ENCODE assay signal across 14 mouse cellular contexts in genomic region chr1:184357474-184358225, GRCm38 (mm10).
DNase-seq lines count a peak whose midpoint lies in the region; ATAC-seq and TF ChIP-seq lines count a peak whose summit lies in the region.
"Had no signal": no experiment of that assay in that cellular context is flagged by ENCODE, and none has a peak within 500 bp of the region (broad histone marks: within the 10 kb centered on the region; RNA-seq: fewer than 3 reads in every experiment).

No protein-coding gene starts in this region.

- intact Hi-C loops in heart, postnatal 36 days (cut with DNase I): no loop called here

- WGBS in midbrain, embryonic 14.5 days: 80% methylated on average over 4 of the region's 4 CpGs
- WGBS in midbrain, embryonic 16.5 days: 70% methylated on average over 4 of the region's 4 CpGs
- WGBS in kidney, adult 2 months: 59% methylated on average over 4 of the region's 4 CpGs

- H3K4me2 ChIP-seq in midbrain, embryonic 14.5 days (ENCODE audit: low read length): no peak overlapping the region
- no peak overlapping the region for H3K4me2 ChIP-seq in midbrain, embryonic 16.5 days (ENCODE audit: low read length)
- H3K4me2 ChIP-seq in myocyte (ENCODE audit: low read depth): peak overlapping the region; percentile 59
- H3K4me2 ChIP-seq: heart, embryonic 11.5 days; hindbrain, embryonic 14.5 days; limb, embryonic 15.5 days; stomach, embryonic 15.5 days had no signal

- no peak overlapping the region for H3K9ac ChIP-seq in midbrain, embryonic 14.5 days (replicated peaks; ENCODE audit: low read length)
- no peak overlapping the region for H3K9ac ChIP-seq in midbrain, embryonic 16.5 days (ENCODE audit: low read depth, low read length)
- H3K9ac ChIP-seq: hindbrain, embryonic 14.5 days; limb, embryonic 15.5 days; stomach, embryonic 15.5 days had no signal

- peak; percentile 26 for DNase-seq in heart, postnatal 4 days
- DNase-seq in heart, postnatal 36 days: no peak
- peak; percentile 19 for DNase-seq in midbrain, embryonic 14.5 days
- no peak for DNase-seq in kidney, adult 2 months
- DNase-seq: cerebellum, postnatal 10 days; kidney, adult 18-20 months; thymus, postnatal 25 days had no signal

- no peak for TF ChIP-seq CTCF in kidney, adult 2 months (conservative IDR thresholded peaks at IDR 0.05; ENCODE audit: insufficient read depth, insufficient read length, low read depth, low read length)

- H3K9me3 ChIP-seq in midbrain, embryonic 14.5 days (ENCODE audit: control insufficient read depth, low read length): no peaks in the 10 kb centered on the region
- no peaks in the 10 kb centered on the region for H3K9me3 ChIP-seq in midbrain, embryonic 16.5 days (replicated peaks; ENCODE audit: control insufficient read depth, low read length, poor library complexity, severe bottlenecking)
- H3K9me3 ChIP-seq: limb, embryonic 15.5 days; stomach, embryonic 15.5 days had no signal

- no peaks in the 10 kb centered on the region for H3K4me1 ChIP-seq in midbrain, embryonic 14.5 days (ENCODE audit: control insufficient read depth, insufficient read depth, low read length)
- no peaks in the 10 kb centered on the region for H3K4me1 ChIP-seq in midbrain, embryonic 16.5 days (ENCODE audit: control insufficient read depth, insufficient read depth, low read length)
- H3K4me1 ChIP-seq in kidney, adult 2 months (ENCODE audit: control insufficient read depth, insufficient read depth, low read length): no peaks in the 10 kb centered on the region
- H3K4me1 ChIP-seq: limb, embryonic 15.5 days; stomach, embryonic 15.5 days had no signal

- ATAC-seq in midbrain, embryonic 14.5 days (ENCODE audit: low FRiP score, low TSS enrichment): no peak
- no peak for ATAC-seq in midbrain, embryonic 16.5 days
- peak; percentile 62 for ATAC-seq in common myeloid progenitor, adult 5-6 weeks (replicated peaks; ENCODE audit: low read depth, poor library complexity, severe bottlenecking)

- H3K79me2 ChIP-seq in myocyte (ENCODE audit: control insufficient read depth, insufficient read depth): no peaks in the 10 kb centered on the region

- H3K27me3 ChIP-seq in midbrain, embryonic 14.5 days (ENCODE audit: control insufficient read depth, insufficient read depth, low read length): no peaks in the 10 kb centered on the region
- H3K27me3 ChIP-seq in midbrain, embryonic 16.5 days (ENCODE audit: control insufficient read depth, insufficient read depth, low read depth, low read length): no peaks in the 10 kb centered on the region
- H3K27me3 ChIP-seq in myocyte (ENCODE audit: control insufficient read depth, insufficient read depth, insufficient read length): no peaks in the 10 kb centered on the region
- no peaks in the 10 kb centered on the region for H3K27me3 ChIP-seq in kidney, adult 2 months (replicated peaks; ENCODE audit: control insufficient read depth, insufficient read depth, low read length)
- H3K27me3 ChIP-seq: limb, embryonic 15.5 days; stomach, embryonic 15.5 days had no signal

- no peak overlapping the region for H3ac ChIP-seq in myocyte (ENCODE audit: control insufficient read depth, insufficient read length)

- no peak overlapping the region for H3K4me3 ChIP-seq in midbrain, embryonic 14.5 days (replicated peaks; ENCODE audit: low read depth, low read length)
- H3K4me3 ChIP-seq in midbrain, embryonic 16.5 days (ENCODE audit: low read depth, low read length): no peak overlapping the region
- H3K4me3 ChIP-seq in myocyte: no peak overlapping the region
- no peak overlapping the region for H3K4me3 ChIP-seq in kidney, adult 2 months (ENCODE audit: insufficient read depth, low read depth, low read length)
- H3K4me3 ChIP-seq: limb, embryonic 15.5 days; stomach, embryonic 15.5 days had no signal

- no peak for TF ChIP-seq POLR2A in myocyte (IDR thresholded peaks at IDR 0.05; ENCODE audit: insufficient read length, low read depth)
- TF ChIP-seq POLR2A in kidney, adult 2 months (IDR thresholded peaks at IDR 0.05; ENCODE audit: low read depth, low read length): no peak

- H3K36me3 ChIP-seq in midbrain, embryonic 14.5 days (ENCODE audit: control insufficient read depth, insufficient read depth, low read length): no peaks in the 10 kb centered on the region
- H3K36me3 ChIP-seq in midbrain, embryonic 16.5 days (ENCODE audit: control insufficient read depth, insufficient read depth, low read length): no peaks in the 10 kb centered on the region
- no peaks in the 10 kb centered on the region for H3K36me3 ChIP-seq in myocyte (ENCODE audit: control insufficient read depth, insufficient read depth)
- H3K36me3 ChIP-seq in kidney, adult 2 months (ENCODE audit: control insufficient read depth, insufficient read depth, low read length): no peaks in the 10 kb centered on the region
- H3K36me3 ChIP-seq: limb, embryonic 15.5 days; stomach, embryonic 15.5 days had no signal

- H3K27ac ChIP-seq in midbrain, embryonic 14.5 days (replicated peaks; ENCODE audit: low read depth, low read length): no peak overlapping the region
- no peak overlapping the region for H3K27ac ChIP-seq in midbrain, embryonic 16.5 days (ENCODE audit: low read length)
- H3K27ac ChIP-seq in kidney, adult 2 months (ENCODE audit: insufficient read depth, low read depth, low read length): no peak overlapping the region
- H3K27ac ChIP-seq: hindbrain, embryonic 14.5 days; limb, embryonic 15.5 days; stomach, embryonic 15.5 days had no signal

TF ChIP-seq in myocyte, 11 proteins besides CTCF, POLR2A, EP300 and RAD21:
- TF ChIP-seq MAX (IDR thresholded peaks at IDR 0.05; ENCODE audit: low read depth) (no peak), MYOG (IDR thresholded peaks at IDR 0.05; ENCODE audit: control insufficient read depth in 1 of 3, insufficient read depth in 1 of 3, insufficient read length in 2 of 3, low read depth in 2 of 3) (no peak), TCF12 (IDR thresholded peaks at IDR 0.05; ENCODE audit: insufficient read depth, poor library complexity, severe bottlenecking) (no peak)

Comparison
In these comparisons a context has a peak if more than half of its experiments do, and no peak if none do; other contexts are left out.
1. DNase-seq: peak in heart, postnatal 4 days (single experiment) and midbrain, embryonic 14.5 days (single experiment); none in heart, postnatal 36 days (0 of 2) and kidney, adult 2 months (single experiment).